Mouse (Mus musculus) frontal cortex, postnatal 25 days (tissue): ENCODE measurements around the gene Olfr1032.
"Not testable (repeated sequence)": the region's sequence is repeated elsewhere in the genome, so short reads cannot be mapped to it uniquely, and the experiment has no call there.

Experiments used
- DNase-seq, 2 experiments: peaks; one replicate each; pipeline ENCODE4 v3.0.0; 2022; ENCODE audit warnings: low spot score in 2 of 2

Olfr1032 gene

GRCm38 (mm10) chr2:86005240-86005639 lies at the start of gene Olfr1032:
Olfr1032 (plus strand) TSS chr2:86005540.
- no peak for DNase-seq

GRCm38 (mm10) chr2:85973595-85973994 lies 31.7 kb upstream of the Olfr1032 start, which contains the start of gene Olfr1029:
Olfr1029 (plus strand) TSS chr2:85973895.
- no peak for DNase-seq

DNA sequence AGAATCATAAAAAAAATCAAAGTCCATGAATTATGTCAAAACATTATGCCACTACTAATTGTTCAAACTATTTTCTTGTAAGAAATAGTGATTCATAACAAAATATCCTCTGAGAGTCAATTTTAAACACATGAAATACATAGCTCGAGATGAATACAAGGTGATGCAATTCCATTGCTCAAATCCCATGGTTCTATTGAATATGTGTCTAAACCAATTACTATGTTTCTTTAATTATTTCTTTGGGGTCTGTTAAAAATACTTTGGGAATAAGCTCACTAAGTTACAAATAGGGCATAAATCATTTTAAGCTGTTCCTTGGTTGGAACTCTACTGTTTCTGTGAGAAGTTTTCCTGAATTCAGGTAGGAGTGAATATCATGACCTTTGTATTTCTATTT lies 26.4 kb upstream of the Olfr1032 start, which contains the start of gene Olfr1030:
Gene Olfr1030 (plus strand): TSS at position 301 of the 400 bp plus-strand sequence.
- no peak for DNase-seq

GRCm38 (mm10) chr2:85990004-85990403 lies 15.3 kb upstream of the Olfr1032 start, which contains the start of gene Olfr1031:
Olfr1031 (plus strand) TSS chr2:85990304.
- no peak for DNase-seq

DNA sequence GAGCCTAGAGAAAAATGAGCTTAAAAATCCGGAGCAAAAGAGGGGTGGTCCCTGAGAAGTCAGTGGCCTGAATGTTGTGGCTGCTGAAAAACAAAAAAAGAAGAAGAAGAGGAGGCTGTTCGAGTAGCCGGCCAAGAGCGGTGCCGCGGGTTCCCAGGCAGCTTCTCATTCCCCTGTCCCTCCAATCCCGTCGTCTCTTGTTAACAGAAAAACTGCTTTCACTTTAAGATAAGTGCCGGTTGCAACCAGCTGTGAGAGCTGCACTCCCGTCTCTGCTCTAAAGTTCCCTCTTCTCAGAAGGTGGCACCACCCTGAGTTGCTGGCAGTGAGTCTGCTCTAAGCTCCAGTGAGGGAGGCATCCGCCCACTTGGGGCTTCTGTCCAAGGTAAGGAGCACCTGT lies 15.1 kb downstream of the Olfr1032 start, which contains the start of gene Olfr1033:
Gene Olfr1033 (plus strand): TSS at position 228 of the 400 bp plus-strand sequence.
- not testable (repeated sequence) for DNase-seq

DNA sequence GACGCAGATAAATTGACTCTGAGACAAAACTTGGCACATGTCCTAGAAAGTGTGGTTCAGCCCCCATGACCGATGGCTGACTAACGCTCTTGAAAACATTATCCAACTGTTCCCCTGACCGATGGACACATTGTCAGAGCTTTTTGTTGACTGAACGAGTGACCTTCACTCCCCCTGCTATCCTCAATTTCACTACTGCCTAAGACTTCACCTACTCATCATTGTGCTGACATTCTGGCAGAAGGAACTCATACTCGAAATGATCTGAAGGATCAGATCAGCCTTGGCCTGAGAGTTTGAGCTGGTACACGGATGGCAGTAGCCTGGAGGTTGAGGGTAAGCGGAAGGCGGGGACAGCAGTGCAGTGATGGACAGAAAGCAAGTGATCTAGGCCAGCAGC lies 16.2 kb downstream of the Olfr1032 start:
- DNase-seq: not testable (repeated sequence)

GRCm38 (mm10) chr2:86045561-86045960 lies 40.2 kb downstream of the Olfr1032 start, which contains the start of gene Olfr1034:
Olfr1034 (plus strand) TSS chr2:86045861.
- no peak for DNase-seq

- DNase-seq: not testable (repeated sequence)
Measured at GRCm38 (mm10) chr2:86050777-86051176, 45.4 kb downstream of the Olfr1032 start.
